Mouse (Mus musculus) thymus, postnatal 36 days (tissue): ENCODE measurements around the gene Olfr1393.

ENCODE experiments used
- DNase-seq, 2 experiments: peaks; one replicate each; pipeline ENCODE4 v3.0.0; 2022; ENCODE audit warnings: mixed read lengths in 2 of 2

The Olfr1393 gene

GRCm38 (mm10) chr11:49322442-49322841 is 44.3 kb downstream of the Olfr1393 start, which contains the start of gene Olfr1391:
Gene Olfr1391, plus strand, starts transcription at chr11:49322742.
- DNase-seq = no peak

GRCm38 (mm10) chr11:49326726-49327125 is 48.6 kb downstream of the Olfr1393 start:
- no peak for DNase-seq

- no peak for DNase-seq
These were observed 51.6 kb downstream of the Olfr1393 start for GRCm38 (mm10) chr11:49329686-49330085.
